Mouse (Mus musculus): ENCODE measurements at regions not wholly inside any gene's neighbourhood (a gene's known extent, or its start where the extent isn't known, plus 50 kb on each side); places are given as distances from the start of the nearest gene placed in this dataset.
A peak's percentile ranks its signal among the peaks of the same experiment; 100 is the strongest.

GRCm38 (mm10) chr12:93281816-93282215 is 1432.9 kb upstream of the Sel1l start:
- H3K9me3 ChIP-seq: no peaks in the 10 kb centered on the region
- H3K9ac ChIP-seq: no peak overlapping the region
- H3K27me3 ChIP-seq: no peaks in the 10 kb centered on the region
- no peak overlapping the region for H3K4me2 ChIP-seq (replicated peaks)
- H3K36me3 ChIP-seq: no peaks in the 10 kb centered on the region
- WGBS: 72% methylated on average over 2 of the region's 2 CpGs
- ATAC-seq (ENCODE audit: low FRiP score, low read depth): no peak
- no peak overlapping the region for H3K27ac ChIP-seq
- no peak overlapping the region for H3K4me3 ChIP-seq
- H3K4me1 ChIP-seq: no peaks in the 10 kb centered on the region

DNA sequence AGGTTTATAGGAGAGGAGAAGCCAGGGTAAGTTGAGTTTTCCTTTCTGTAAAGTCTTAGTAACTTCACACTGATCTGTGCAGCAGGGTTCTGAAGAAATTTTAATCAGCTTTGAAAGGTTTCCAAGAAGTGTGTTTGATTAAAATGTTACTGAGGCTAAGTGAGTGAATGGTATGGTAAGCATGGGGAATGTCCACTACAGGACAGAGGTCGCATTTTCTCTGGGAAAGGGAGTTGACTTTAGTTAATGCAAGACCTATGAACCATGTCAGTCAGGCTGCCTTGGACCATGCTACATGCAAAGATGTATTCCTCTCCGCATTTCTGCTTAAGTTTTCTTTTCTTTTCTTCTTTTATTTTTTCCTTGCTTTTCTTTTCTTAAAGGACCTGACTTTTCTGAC is 1424.7 kb upstream of the Sel1l start:
- H3K9ac ChIP-seq: no peak overlapping the region
- no peak overlapping the region for H3K4me2 ChIP-seq (replicated peaks)
- H3K27me3 ChIP-seq: no peaks in the 10 kb centered on the region
- H3K27ac ChIP-seq: no peak overlapping the region
- no peak for ATAC-seq (ENCODE audit: low FRiP score, low read depth)
- H3K9me3 ChIP-seq: no peaks in the 10 kb centered on the region
- H3K36me3 ChIP-seq: no peaks in the 10 kb centered on the region
- H3K4me1 ChIP-seq: no peaks in the 10 kb centered on the region
- H3K4me3 ChIP-seq: no peak overlapping the region
- WGBS: 75% methylated on average over 2 of the region's 2 CpGs

- Histone ChIP-seq H3K4me1 (no peaks in the 10 kb centered on the region), H3K27ac (no peak overlapping the region)
- no peak for ATAC-seq (ENCODE audit: low FRiP score, low read depth)
Observed at GRCm38 (mm10) chr12:93230237-93230636, 1381.3 kb upstream of the Sel1l start.

DNA sequence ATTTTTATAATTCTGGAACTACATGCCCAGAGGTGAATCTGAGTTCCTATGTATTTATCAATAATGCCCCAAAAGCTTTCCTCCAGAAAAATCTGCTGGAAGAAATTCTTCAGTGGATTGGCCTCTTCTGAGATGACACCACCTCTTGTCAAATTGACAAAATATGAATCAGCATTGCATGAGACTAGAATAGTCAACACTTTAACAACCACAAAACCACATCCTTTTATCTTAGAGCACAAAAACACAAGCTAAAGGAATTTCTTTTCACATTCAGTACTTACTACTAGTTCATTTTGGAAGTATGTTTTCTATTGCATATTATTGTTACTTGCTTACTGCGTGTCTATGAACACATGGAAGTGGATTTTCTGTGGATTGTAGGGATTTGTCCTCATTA is 1377.9 kb upstream of the Sel1l start:
- no peak for ATAC-seq (ENCODE audit: low FRiP score, low read depth)
- Histone ChIP-seq H3K4me3 (no peak overlapping the region), H3K27me3 (no peaks in the 10 kb centered on the region), H3K4me2 (replicated peaks) (no peak overlapping the region), H3K9ac (no peak overlapping the region), H3K9me3 (no peaks in the 10 kb centered on the region), H3K4me1 (no peaks in the 10 kb centered on the region), H3K27ac (no peak overlapping the region), H3K36me3 (no peaks in the 10 kb centered on the region)
- WGBS: 91% methylated on average over 1 of the region's 1 CpGs

More at GRCm38 (mm10) chr12:93230237-93230636, 1381.3 kb upstream of the Sel1l start:
- Histone ChIP-seq H3K9ac (no peak overlapping the region), H3K27me3 (no peaks in the 10 kb centered on the region), H3K9me3 (no peaks in the 10 kb centered on the region), H3K4me2 (replicated peaks) (no peak overlapping the region), H3K36me3 (no peaks in the 10 kb centered on the region), H3K4me3 (no peak overlapping the region)
- WGBS: 79% methylated on average over 3 of the region's 3 CpGs

GRCm38 (mm10) chr12:93221179-93221922 is 1372.4 kb upstream of the Sel1l start:
- Histone ChIP-seq H3K27me3 (no peaks in the 10 kb centered on the region), H3K4me3 (no peak overlapping the region), H3K4me1 (no peaks in the 10 kb centered on the region), H3K9me3 (no peaks in the 10 kb centered on the region), H3K27ac (no peak overlapping the region), H3K9ac (no peak overlapping the region), H3K36me3 (no peaks in the 10 kb centered on the region), H3K4me2 (replicated peaks) (no peak overlapping the region)
- ATAC-seq (ENCODE audit: low FRiP score, low read depth): no peak; the same call in 1 of the 2 replicates
- 67% methylated on average over 6 of the region's 6 CpGs for WGBS

GRCm38 (mm10) chr12:93207596-93207995 is 1358.6 kb upstream of the Sel1l start:
- WGBS: 78% methylated on average over 3 of the region's 3 CpGs
- no peaks in the 10 kb centered on the region for H3K27me3 ChIP-seq
- no peaks in the 10 kb centered on the region for H3K36me3 ChIP-seq
- H3K4me1 ChIP-seq: no peaks in the 10 kb centered on the region
- H3K27ac ChIP-seq: no peak overlapping the region
- H3K9ac ChIP-seq: no peak overlapping the region
- H3K4me2 ChIP-seq (replicated peaks): no peak overlapping the region
- no peak for ATAC-seq (ENCODE audit: low FRiP score, low read depth)
- H3K4me3 ChIP-seq: no peak overlapping the region
- 0 out of 2 replicates have a peak, but pooled peaks cover 3% of the 10 kb centered on the region for H3K9me3 ChIP-seq

- no peak overlapping the region for H3K27ac ChIP-seq
- no peaks in the 10 kb centered on the region for H3K36me3 ChIP-seq
- no peak overlapping the region for H3K4me3 ChIP-seq
- H3K9ac ChIP-seq: no peak overlapping the region
- 46% methylated on average over 1 of the region's 1 CpGs for WGBS
- no peaks in the 10 kb centered on the region for H3K4me1 ChIP-seq
- no peaks in the 10 kb centered on the region for H3K27me3 ChIP-seq
- H3K4me2 ChIP-seq (replicated peaks): no peak overlapping the region
- ATAC-seq (ENCODE audit: low FRiP score, low read depth): no peak
- H3K9me3 ChIP-seq: no peaks in the 10 kb centered on the region
Observed at GRCm38 (mm10) chr12:93188940-93189339, 1340.0 kb upstream of the Sel1l start.

DNA sequence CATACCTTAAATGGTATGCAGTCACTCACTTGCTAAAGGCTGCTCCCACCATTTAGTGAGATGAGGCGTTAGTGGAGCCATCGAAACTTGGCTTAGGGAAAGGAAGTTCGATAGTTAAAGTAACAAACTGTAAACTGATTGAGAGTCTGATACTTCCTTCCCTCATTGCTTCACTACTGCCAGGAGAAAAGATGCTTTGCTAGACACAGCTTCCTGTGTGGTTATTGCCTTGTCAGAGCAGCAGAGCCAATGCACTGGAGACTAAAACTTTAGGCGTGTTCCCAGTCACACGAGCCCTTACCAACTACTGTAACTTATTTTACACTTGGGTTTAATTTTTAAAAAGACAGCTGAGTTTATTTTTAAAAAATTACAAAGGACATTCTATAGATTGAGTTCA is 1324.8 kb upstream of the Sel1l start:
- H3K4me2 ChIP-seq (replicated peaks): no peak overlapping the region
- 82% methylated on average over 5 of the region's 5 CpGs for WGBS
- ATAC-seq (ENCODE audit: low FRiP score, low read depth): no peak

DNA sequence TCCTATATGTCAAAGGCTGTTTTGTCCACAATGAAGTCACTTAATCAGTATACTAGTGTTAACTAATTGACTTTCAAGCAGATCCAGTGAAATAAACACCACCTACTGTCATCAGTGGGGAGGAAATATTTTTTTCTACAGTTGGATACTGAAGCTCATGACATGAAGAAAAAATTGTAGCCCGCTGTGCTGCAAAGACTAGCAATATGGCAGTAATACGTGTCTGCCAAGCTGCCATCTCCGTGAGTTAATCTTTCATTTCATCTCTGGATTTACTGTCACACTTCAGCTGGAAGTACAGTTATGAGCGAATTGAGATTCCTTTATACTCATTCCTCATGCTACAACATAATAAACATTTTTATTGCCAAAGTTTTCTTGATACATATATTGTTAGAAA is 1311.3 kb upstream of the Sel1l start:
- no peak overlapping the region for H3K4me3 ChIP-seq
- no peak overlapping the region for H3K9ac ChIP-seq
- H3K9me3 ChIP-seq: no peaks in the 10 kb centered on the region
- H3K4me1 ChIP-seq: 0 out of 2 replicates have a peak, but pooled peaks cover 6% of the 10 kb centered on the region
- H3K27me3 ChIP-seq: no peaks in the 10 kb centered on the region
- no peak overlapping the region for H3K4me2 ChIP-seq (replicated peaks)
- 73% methylated on average over 4 of the region's 4 CpGs for WGBS
- no peak overlapping the region for H3K27ac ChIP-seq
- H3K36me3 ChIP-seq: no peaks in the 10 kb centered on the region
- ATAC-seq (ENCODE audit: low FRiP score, low read depth): no peak

More for the DNA sequence above, 1324.8 kb upstream of the Sel1l start:
- Histone ChIP-seq H3K36me3 (no peaks in the 10 kb centered on the region), H3K4me3 (no peak overlapping the region), H3K4me1 (no peaks in the 10 kb centered on the region), H3K9me3 (no peaks in the 10 kb centered on the region), H3K27ac (no peak overlapping the region), H3K27me3 (no peaks in the 10 kb centered on the region), H3K9ac (no peak overlapping the region)

DNA sequence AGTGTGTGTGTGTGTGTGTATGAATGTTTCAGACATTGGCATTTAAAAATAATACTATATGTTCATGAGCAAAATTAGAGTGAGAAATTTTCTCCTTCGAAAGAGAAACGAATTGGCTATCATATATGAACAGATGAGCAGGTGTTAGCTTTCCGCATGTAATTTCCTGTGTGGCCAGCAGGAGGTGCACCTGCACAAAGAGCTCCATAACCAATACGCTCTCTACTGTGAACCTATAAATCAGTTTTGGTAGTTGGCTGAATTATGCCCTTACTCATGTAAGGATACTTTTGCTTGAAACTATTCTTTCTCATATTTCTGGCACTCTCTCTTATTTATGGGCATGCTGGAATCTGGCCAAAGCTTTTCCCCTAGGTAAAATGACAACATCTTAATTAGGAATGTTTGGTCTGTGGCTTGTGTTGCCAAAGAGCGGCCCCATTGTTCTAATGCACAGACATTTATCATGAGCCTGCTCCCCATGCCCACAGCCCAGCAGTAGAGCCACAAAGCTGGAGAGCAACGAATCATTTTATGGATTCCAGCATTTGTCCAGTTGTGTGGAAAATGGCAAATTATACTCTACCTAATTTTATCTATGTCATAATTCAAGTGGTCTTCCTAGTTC is 1303.8 kb upstream of the Sel1l start:
- no peaks in the 10 kb centered on the region for H3K27me3 ChIP-seq
- no peak overlapping the region for H3K4me3 ChIP-seq
- ATAC-seq (ENCODE audit: low FRiP score, low read depth): no peak
- H3K9ac ChIP-seq: no peak overlapping the region
- no peaks in the 10 kb centered on the region for H3K9me3 ChIP-seq
- no peak overlapping the region for H3K27ac ChIP-seq
- 42% methylated on average over 6 of the region's 6 CpGs for WGBS
- no peaks in the 10 kb centered on the region for H3K36me3 ChIP-seq
- no peak overlapping the region for H3K4me2 ChIP-seq (replicated peaks)
- H3K4me1 ChIP-seq: peaks cover 28% of the 10 kb centered on the region

GRCm38 (mm10) chr12:93151530-93151929 is 1302.6 kb upstream of the Sel1l start:
- no peak overlapping the region for H3K4me3 ChIP-seq
- no peaks in the 10 kb centered on the region for H3K36me3 ChIP-seq
- WGBS: 33% methylated on average over 7 of the region's 7 CpGs

DNA sequence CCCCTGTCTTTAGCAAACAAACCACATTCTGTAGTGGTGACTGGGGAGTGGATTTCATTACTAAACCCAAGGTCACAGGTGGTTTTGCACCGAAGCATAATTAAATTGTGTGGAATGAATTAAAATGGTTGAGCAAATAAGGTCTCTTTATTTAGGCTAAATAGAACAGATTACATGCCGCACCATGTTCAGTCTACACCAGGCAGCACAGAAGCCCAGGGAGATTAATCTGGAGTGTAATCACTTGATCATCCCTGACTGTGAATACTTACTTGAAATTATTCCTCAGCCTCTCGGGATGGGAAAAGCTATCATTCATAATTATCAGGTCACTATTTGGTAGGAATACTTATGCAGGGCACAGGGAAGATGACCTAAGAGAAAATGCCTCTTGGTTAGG is 1293.3 kb upstream of the Sel1l start:
- no peaks in the 10 kb centered on the region for H3K27me3 ChIP-seq
- H3K27ac ChIP-seq: no peak overlapping the region
- 52% methylated on average over 3 of the region's 3 CpGs for WGBS
- ATAC-seq (ENCODE audit: low FRiP score, low read depth): no peak
- no peaks in the 10 kb centered on the region for H3K4me1 ChIP-seq
- H3K4me2 ChIP-seq (replicated peaks): no peak overlapping the region
- no peaks in the 10 kb centered on the region for H3K9me3 ChIP-seq
- no peaks in the 10 kb centered on the region for H3K36me3 ChIP-seq
- H3K4me3 ChIP-seq: no peak overlapping the region
- H3K9ac ChIP-seq: no peak overlapping the region

More at GRCm38 (mm10) chr12:93151530-93151929, 1302.6 kb upstream of the Sel1l start:
- Histone ChIP-seq H3K4me1 (peaks cover 28% of the 10 kb centered on the region), H3K9ac (no peak overlapping the region), H3K9me3 (no peaks in the 10 kb centered on the region), H3K27me3 (no peaks in the 10 kb centered on the region), H3K27ac (no peak overlapping the region), H3K4me2 (replicated peaks) (0 out of 2 replicates have a peak overlapping the region, but pooled peaks have one; percentile 5)
- no peak for ATAC-seq (ENCODE audit: low FRiP score, low read depth)

Measured in limb, embryonic 13.5 days (tissue).